Mouse (Mus musculus) lung, embryonic 14.5 days (tissue): ENCODE results near the gene Ak9. TPM values are rescaled to one million over a fixed set of nuclear protein-coding genes. Genes with fewer than 3 reads are reported as not detected.

ENCODE experiments used
- ATAC-seq: fragments of 200-750 bp; cut with Nextera tagmentation; 2 replicates; pipeline ENCODE4 v1.8.0; 2017; ENCODE audit warnings: mild to moderate bottlenecking, moderate TSS enrichment, moderate library complexity; ENCODE audit not compliant: insufficient read depth
- DNase-seq: peaks from one replicate; pipeline ENCODE4 v3.0.0-alpha.2; 2015
- H3K27ac ChIP-seq: fragments of 300-500 bp; sonication (generic); 2 replicates; pipeline ENCODE4 v1.5.1; 2014; ENCODE audit warnings: low read depth, mild to moderate bottlenecking, moderate library complexity
- H3K27me3 ChIP-seq: fragments of 300-500 bp; sonication (generic); 2 replicates; pipeline ENCODE4 v1.6.1; 2014; ENCODE audit warnings: low read length, control low read depth; ENCODE audit not compliant: insufficient read depth
- H3K36me3 ChIP-seq: fragments of 300-500 bp; sonication (generic); 2 replicates; pipeline ENCODE4 v1.6.1; 2014; ENCODE audit warnings: control low read depth; ENCODE audit not compliant: insufficient read depth
- H3K4me1 ChIP-seq: fragments of 300-500 bp; sonication (generic); 2 replicates; pipeline ENCODE4 v1.6.1; 2014; ENCODE audit warnings: antibody characterized with exemption, control low read depth; ENCODE audit not compliant: insufficient read depth
- H3K4me2 ChIP-seq: fragments of 300-500 bp; sonication (generic); 2 replicates; pipeline ENCODE4 v1.6.1; 2014; ENCODE audit warnings: mild to moderate bottlenecking
- H3K4me3 ChIP-seq: fragments of 300-500 bp; sonication (generic); 2 replicates; pipeline ENCODE4 v1.5.1; 2014; ENCODE audit warnings: low read depth, low read length
- H3K9ac ChIP-seq: fragments of 300-500 bp; sonication (generic); 2 replicates; pipeline ENCODE4 v1.6.1; 2014
- H3K9me3 ChIP-seq: fragments of 300-500 bp; sonication (generic); 2 replicates; pipeline ENCODE4 v1.6.1; 2016; ENCODE audit warnings: low read depth, low read length, control low read depth
- CTCF ChIP-seq: IDR thresholded peaks from 2 replicates; pipeline ENCODE4 v1.5.1; 2016; ENCODE audit warnings: antibody characterized with exemption, low read depth
- WGBS: fragments of 180-500 bp; shearing (Covaris S2); extraction: QIAGEN DNeasy Blood & Tissue Kit; methylation state at CpG from one replicate; pipeline ENCODE4 v1.1.7; 2014; 5-methylcytosine and 5-hydroxymethylcytosine counted together
- polyA plus RNA-seq: library from polyadenylated mRNA; unstranded; fragments of >200 nt; fragmentation: Nextera tagmentation; extraction: Ambion mirVana; gene quantifications from 2 replicates; pipeline ENCODE4 v1.2.1, GENCODE M21; 2014

Gene Ak9
- polyA plus RNA-seq, 1 experiment from 2014 or later = not detected

DNA sequence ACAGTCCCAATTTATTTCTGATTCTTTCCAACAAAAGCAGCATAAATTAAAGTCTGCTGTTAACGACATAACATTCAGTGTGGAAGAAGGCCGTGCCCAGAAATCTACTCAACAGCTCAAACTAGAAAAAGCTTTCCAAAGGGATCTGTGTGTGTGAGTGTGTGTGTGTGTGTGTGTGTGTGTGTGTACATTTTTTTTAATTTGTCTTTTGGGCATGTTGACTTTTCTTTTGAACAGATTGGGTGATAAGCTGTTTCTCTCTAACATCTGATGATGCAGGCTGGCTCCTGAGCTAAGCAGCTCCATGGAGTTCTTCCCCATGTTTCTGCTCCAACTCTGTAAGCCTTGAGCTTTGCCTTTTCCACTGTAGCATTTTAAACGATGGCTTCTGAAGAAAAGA is 12.1 kb downstream of the Ak9 start:
- Histone ChIP-seq H3K9ac (no peak overlapping the region), H3K9me3 (no peaks in the 10 kb centered on the region), H3K4me1 (no peaks in the 10 kb centered on the region), H3K27me3 (no peaks in the 10 kb centered on the region), H3K36me3 (no peaks in the 10 kb centered on the region), H3K27ac (no peak overlapping the region), H3K4me3 (no peak overlapping the region), H3K4me2 (no peak overlapping the region)
- WGBS = 72% methylated on average over 3 of the region's 3 CpGs
- TF ChIP-seq CTCF = no peak
- DNase-seq (no peak), ATAC-seq (no peak)

DNA sequence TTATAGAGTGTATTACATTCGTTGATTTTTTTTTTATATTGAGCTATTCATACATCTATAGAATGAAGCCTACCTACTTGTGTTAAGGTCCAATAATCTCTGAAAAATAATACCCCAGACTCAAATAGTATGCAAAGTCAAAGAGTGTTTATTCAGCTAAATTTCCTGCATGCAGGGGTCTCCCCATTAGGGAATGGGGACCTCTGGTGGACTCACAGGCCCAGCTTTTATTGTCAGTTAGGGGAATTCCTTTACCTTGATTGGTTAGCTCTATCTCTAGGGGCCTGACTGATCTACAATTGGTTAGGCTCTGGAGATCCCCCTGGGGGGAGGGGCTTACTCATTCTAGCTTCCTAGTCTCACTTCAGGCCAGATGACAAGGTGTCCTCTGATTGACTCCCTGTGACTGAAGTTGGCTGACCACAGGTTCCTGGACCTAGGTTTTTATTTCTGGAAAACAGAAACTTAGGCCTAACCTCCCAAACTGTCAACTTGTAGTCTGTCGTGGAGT is 28.8 kb downstream of the Ak9 start:
- H3K9me3 ChIP-seq = no peaks in the 10 kb centered on the region
- no peak for TF ChIP-seq CTCF
- no peaks in the 10 kb centered on the region for H3K36me3 ChIP-seq
- H3K9ac ChIP-seq = no peak overlapping the region
- no peaks in the 10 kb centered on the region for H3K27me3 ChIP-seq
- H3K27ac ChIP-seq = no peak overlapping the region
- 73% methylated on average over 2 of the region's 2 CpGs for WGBS
- no peak overlapping the region for H3K4me3 ChIP-seq
- ATAC-seq (no peak), DNase-seq (no peak)
- H3K4me1 ChIP-seq = no peaks in the 10 kb centered on the region
- no peak overlapping the region for H3K4me2 ChIP-seq

DNA sequence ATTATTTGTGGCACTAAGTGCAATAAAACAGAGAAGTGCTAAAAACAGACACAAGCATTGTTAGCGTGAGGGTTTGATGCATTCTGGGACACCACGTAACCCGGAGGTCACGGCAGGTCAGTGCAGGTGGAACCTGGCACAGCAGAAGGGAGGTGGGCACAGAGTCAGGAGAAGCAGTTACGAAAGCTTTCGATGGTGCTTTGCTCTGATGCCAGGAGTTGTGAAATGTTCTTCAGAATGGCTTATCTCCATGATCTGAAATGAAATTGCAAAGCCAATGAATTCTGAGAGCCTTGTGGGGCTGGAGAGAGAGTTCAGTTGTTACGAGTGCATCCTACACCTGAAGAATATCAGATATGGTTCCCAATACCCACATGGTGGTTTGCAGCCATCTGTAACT is 37.6 kb downstream of the Ak9 start:
- H3K27ac ChIP-seq = no peak overlapping the region
- H3K4me3 ChIP-seq = no peak overlapping the region
- no peak for TF ChIP-seq CTCF
- no peaks in the 10 kb centered on the region for H3K36me3 ChIP-seq
- H3K27me3 ChIP-seq = no peaks in the 10 kb centered on the region
- DNase-seq = no peak
- no peak for ATAC-seq
- 78% methylated on average over 7 of the region's 7 CpGs for WGBS
- H3K4me1 ChIP-seq = no peaks in the 10 kb centered on the region
- no peak overlapping the region for H3K9ac ChIP-seq
- H3K9me3 ChIP-seq = no peaks in the 10 kb centered on the region
- no peak overlapping the region for H3K4me2 ChIP-seq

DNA sequence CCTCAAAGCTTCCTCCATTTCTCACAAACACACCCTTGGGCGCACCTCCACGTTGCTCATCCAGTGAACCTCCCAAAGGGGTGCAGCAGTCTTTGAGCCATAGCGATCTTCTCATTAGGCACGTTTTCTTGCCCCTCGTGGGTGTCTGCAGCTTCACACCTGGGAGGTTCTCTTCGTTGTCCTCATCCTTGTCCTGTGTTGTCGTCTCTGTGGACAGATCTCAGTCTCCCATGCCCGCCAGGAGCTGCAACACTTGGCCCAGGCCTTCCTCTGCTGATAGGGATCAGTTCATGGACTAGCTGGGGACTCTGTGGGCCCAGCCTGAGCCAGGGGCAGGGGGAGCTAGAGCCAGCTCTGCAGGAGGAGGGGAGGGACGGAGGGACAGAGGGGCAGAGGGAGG is 61.3 kb downstream of the Ak9 start:
- no peak for TF ChIP-seq CTCF
- H3K27ac ChIP-seq = no peak overlapping the region
- ATAC-seq (no peak), DNase-seq (no peak)
- H3K36me3 ChIP-seq = no peaks in the 10 kb centered on the region
- no peak overlapping the region for H3K9ac ChIP-seq
- H3K4me1 ChIP-seq = no peaks in the 10 kb centered on the region
- no peak overlapping the region for H3K4me3 ChIP-seq
- H3K9me3 ChIP-seq = no peaks in the 10 kb centered on the region
- H3K4me2 ChIP-seq = no peak overlapping the region
- H3K27me3 ChIP-seq = no peaks in the 10 kb centered on the region
- 79% methylated on average over 9 of the region's 9 CpGs for WGBS

DNA sequence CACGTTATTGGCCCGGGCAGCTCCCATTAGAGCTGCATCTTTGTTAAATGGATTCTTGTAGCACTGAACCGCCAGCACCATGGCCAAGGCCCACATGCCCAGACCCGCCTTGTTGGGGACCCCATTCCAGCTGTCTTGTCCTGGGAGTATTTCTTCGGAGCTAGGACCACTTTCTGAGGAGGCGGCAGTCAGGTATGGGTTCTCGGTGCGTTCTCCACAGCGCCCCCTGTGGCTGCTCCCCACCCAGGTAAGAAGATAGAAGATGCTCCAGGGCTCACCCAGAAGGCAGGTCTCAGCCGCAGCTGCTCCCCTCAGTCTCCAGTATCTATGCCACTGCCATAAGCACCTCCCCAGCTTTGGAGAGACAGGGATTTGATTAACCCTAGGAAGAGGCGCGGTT is 76.7 kb downstream of the Ak9 start:
- H3K9ac ChIP-seq = no peak overlapping the region
- ATAC-seq = no peak
- TF ChIP-seq CTCF = no peak

DNA sequence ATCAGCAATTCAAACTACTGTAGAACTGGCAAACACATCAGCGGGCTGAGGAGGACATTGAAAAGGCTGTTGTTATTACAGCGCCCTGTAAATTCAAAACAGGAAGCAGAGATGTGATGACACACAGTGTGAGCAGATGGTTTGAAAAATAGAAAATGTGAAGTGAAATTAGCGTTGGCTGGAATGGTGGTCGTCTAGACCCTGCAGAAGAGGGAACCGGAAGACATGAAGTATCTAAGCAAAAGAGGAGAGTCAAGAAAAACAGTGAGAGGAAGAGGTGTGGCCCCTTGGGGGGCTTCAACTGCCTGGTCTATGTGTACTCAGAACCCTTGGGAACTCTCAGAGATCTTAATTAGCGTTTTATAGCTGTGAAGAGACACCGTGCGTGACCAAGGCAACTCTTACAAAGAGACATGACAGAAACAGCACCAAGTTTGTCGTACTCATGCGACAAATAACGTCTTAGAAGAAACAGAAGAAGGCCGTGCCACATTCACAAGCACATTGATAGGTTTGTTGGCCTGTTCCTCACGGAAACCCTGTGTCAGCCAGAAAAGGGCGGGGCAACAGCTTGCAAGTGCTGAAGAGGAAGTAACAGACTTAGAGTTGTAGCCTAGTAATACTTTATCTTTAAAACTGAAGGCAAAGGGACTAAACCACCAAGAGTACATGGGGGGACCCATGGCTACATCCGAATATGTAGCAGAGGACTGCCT is 81.9 kb downstream of the Ak9 start:
- Histone ChIP-seq H3K36me3 (no peaks in the 10 kb centered on the region), H3K27ac (no peak overlapping the region), H3K9me3 (no peaks in the 10 kb centered on the region), H3K4me1 (no peaks in the 10 kb centered on the region), H3K27me3 (no peaks in the 10 kb centered on the region), H3K4me3 (no peak overlapping the region), H3K4me2 (no peak overlapping the region), H3K9ac (no peak overlapping the region)
- 74% methylated on average over 15 of the region's 15 CpGs for WGBS
- TF ChIP-seq CTCF = no peak
- DNase-seq (peak; percentile 25), ATAC-seq (no peak)

More for the DNA sequence above, 76.7 kb downstream of the Ak9 start:
- no peaks in the 10 kb centered on the region for H3K27me3 ChIP-seq
- 68% methylated on average over 12 of the region's 12 CpGs for WGBS
- H3K36me3 ChIP-seq = no peaks in the 10 kb centered on the region
- no peaks in the 10 kb centered on the region for H3K9me3 ChIP-seq
- DNase-seq = no peak
- no peak overlapping the region for H3K27ac ChIP-seq
- no peak overlapping the region for H3K4me2 ChIP-seq
- no peak overlapping the region for H3K4me3 ChIP-seq
- H3K4me1 ChIP-seq = no peaks in the 10 kb centered on the region

DNA sequence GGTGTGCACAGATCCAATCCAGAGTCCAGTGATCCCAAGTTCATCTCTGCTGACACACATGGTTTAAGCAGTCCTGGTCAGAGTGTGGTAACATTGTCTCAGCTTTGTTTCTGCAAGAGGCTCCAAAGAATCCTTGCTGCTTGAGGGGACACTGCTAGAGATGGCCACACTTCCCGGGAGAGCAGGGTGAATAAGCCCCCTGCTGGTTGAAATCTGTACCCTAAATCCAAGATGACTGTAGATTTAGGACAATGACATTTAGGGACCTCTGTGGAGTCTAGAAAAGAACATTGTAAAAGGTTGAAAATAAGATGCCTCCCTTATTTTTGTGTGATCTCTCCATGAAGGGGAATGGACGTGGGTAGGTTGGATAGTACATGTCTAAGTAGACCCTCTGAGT is 89.8 kb downstream of the Ak9 start:
- DNase-seq = peak; percentile 38
- 57% methylated on average over 2 of the region's 2 CpGs for WGBS

More for the DNA sequence above, 89.8 kb downstream of the Ak9 start:
- TF ChIP-seq CTCF = peak; percentile 53
- no peak for ATAC-seq
- Histone ChIP-seq H3K9me3 (no peaks in the 10 kb centered on the region), H3K27ac (no peak overlapping the region), H3K36me3 (no peaks in the 10 kb centered on the region), H3K4me3 (no peak overlapping the region), H3K4me1 (no peaks in the 10 kb centered on the region), H3K27me3 (no peaks in the 10 kb centered on the region), H3K4me2 (no peak overlapping the region), H3K9ac (no peak overlapping the region)
